Mouse (Mus musculus) midbrain, postnatal 0 days (tissue): ENCODE data around the gene Htra1. TPM values are rescaled to one million over a fixed set of nuclear protein-coding genes. Genes with fewer than 3 reads are reported as not detected.

ENCODE experiments used
- ATAC-seq: fragments of 200-750 bp; cut with Nextera tagmentation; 2 replicates; pipeline ENCODE4 v1.8.0; 2017; ENCODE audit warnings: moderate number of reproducible peaks, mild to moderate bottlenecking, moderate TSS enrichment, moderate library complexity; ENCODE audit not compliant: low FRiP score
- DNase-seq: peaks from one replicate; pipeline ENCODE4 v3.0.0-alpha.2; 2015; ENCODE audit warnings: low spot score
- H3K27ac ChIP-seq: fragments of 300-500 bp; sonication (generic); 2 replicates; pipeline ENCODE4 v1.5.1; 2014; ENCODE audit warnings: low read depth, mild to moderate bottlenecking, low read length, mixed read lengths
- H3K27me3 ChIP-seq: fragments of 300-500 bp; sonication (generic); 2 replicates; pipeline ENCODE4 v1.6.1; 2014; ENCODE audit warnings: low read length, control low read depth, mixed read lengths; ENCODE audit not compliant: insufficient read depth
- H3K36me3 ChIP-seq: fragments of 300-500 bp; sonication (generic); 2 replicates; pipeline ENCODE4 v1.6.1; 2014; ENCODE audit warnings: low read length, control low read depth, mixed read lengths; ENCODE audit not compliant: insufficient read depth
- H3K4me1 ChIP-seq: fragments of 300-500 bp; sonication (generic); 2 replicates; pipeline ENCODE4 v1.6.1; 2014; ENCODE audit warnings: mild to moderate bottlenecking, control low read depth, antibody characterized with exemption, low read length, mixed read lengths; ENCODE audit not compliant: insufficient read depth
- H3K4me2 ChIP-seq: fragments of 300-500 bp; sonication (generic); 2 replicates; pipeline ENCODE4 v1.6.1; 2014; ENCODE audit warnings: low read depth, mild to moderate bottlenecking, low read length, mixed read lengths; ENCODE audit not compliant: poor library complexity, severe bottlenecking
- H3K4me3 ChIP-seq: fragments of 300-500 bp; sonication (generic); 2 replicates; pipeline ENCODE4 v1.5.1; 2014; ENCODE audit warnings: low read depth, mild to moderate bottlenecking, low read length, moderate library complexity
- H3K9ac ChIP-seq: fragments of 300-500 bp; sonication (generic); replicated peaks from 2 replicates; pipeline ENCODE4 v1.6.1; 2014; ENCODE audit warnings: mild to moderate bottlenecking, low read length, moderate library complexity, mixed read lengths; ENCODE audit not compliant: poor library complexity, severe bottlenecking
- H3K9me3 ChIP-seq: fragments of 300-500 bp; sonication (generic); 2 replicates; pipeline ENCODE4 v1.6.1; 2016; ENCODE audit warnings: low read length, control low read depth
- CTCF ChIP-seq: IDR thresholded peaks from 2 replicates; pipeline ENCODE4 v1.5.1; 2016; ENCODE audit warnings: antibody characterized with exemption, mild to moderate bottlenecking
- WGBS: fragments of 180-500 bp; shearing (Covaris S2); extraction: QIAGEN DNeasy Blood & Tissue Kit; methylation state at CpG from one replicate; pipeline ENCODE4 v1.1.7; 2014; 5-methylcytosine and 5-hydroxymethylcytosine counted together
- polyA plus RNA-seq: library from polyadenylated mRNA; unstranded; fragments of >200 nt; fragmentation: Nextera tagmentation; extraction: Ambion mirVana; gene quantifications from 2 replicates; pipeline ENCODE4 v1.2.1, GENCODE M21; 2015
- total RNA-seq: library from RNA; depleted of rRNA; stranded (reverse); fragments of >200 nt; gene quantifications from 2 replicates; pipeline ENCODE4 v1.2.3, GENCODE M21; 2014

The Htra1 gene
- total and polyA plus RNA-seq, 2 experiments from 2014 or later, result 31.8 to 32.9 TPM

DNA sequence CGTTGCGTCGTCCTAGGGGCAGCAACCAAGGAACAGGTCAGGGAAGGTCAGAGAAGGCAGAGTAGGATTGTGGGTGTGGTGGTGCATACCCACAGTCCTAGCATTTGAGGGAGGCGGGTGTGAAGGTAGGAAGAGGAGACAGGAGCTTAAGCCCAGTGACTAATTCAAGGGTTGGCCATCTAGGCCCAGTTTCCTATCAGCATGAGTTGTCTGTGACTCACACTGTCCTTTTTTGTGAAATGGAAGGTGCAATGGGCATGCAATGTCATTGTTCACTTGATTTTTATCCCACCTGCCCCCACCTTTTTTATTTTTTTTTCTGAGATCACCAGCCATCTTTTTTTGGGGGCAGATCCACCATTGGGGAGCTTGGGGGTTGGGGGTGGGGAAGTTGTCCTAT, 29.5 kb downstream of the Htra1 start:
- Histone ChIP-seq H3K4me3 (no peak overlapping the region), H3K4me1 (no peaks in the 10 kb centered on the region), H3K36me3 (no peaks in the 10 kb centered on the region), H3K27ac (0 out of 2 replicates have a peak overlapping the region, but pooled peaks have one; percentile 18), H3K9me3 (no peaks in the 10 kb centered on the region), H3K4me2 (no peak overlapping the region), H3K9ac (no peak overlapping the region), H3K27me3 (no peaks in the 10 kb centered on the region)
- 89% methylated on average over 4 of the region's 4 CpGs for WGBS
- no peak for TF ChIP-seq CTCF
- no peak for DNase-seq
- ATAC-seq, result no peak

DNA sequence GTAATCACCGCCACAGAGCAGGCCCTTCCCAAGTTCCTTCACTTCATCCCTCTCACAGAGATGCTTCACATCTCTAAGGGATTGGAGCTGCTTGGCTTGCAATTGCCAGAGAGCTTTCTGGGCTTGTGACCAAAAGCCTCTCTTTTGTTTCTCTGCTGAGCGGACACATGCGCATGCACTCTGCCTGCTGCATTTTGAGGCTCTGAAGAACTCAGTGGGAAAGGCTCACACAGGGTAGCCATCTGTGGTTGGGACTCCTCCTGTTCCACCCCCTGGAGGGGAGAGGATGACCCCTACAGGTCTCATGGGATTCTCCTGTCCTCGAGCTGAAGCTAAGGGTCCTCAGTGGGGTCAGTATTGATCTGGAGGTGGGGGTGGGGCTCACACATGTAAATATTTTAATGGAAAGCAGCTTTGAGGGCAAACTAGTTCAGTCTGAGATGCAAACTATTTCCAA, 30.0 kb downstream of the Htra1 start:
- Histone ChIP-seq H3K27me3 (no peaks in the 10 kb centered on the region), H3K4me2 (no peak overlapping the region), H3K9ac (no peak overlapping the region), H3K36me3 (no peaks in the 10 kb centered on the region), H3K4me1 (no peaks in the 10 kb centered on the region), H3K9me3 (no peaks in the 10 kb centered on the region), H3K27ac (0 out of 2 replicates have a peak overlapping the region, but pooled peaks have one; percentile 18), H3K4me3 (no peak overlapping the region)
- TF ChIP-seq CTCF, result no peak
- WGBS, result 41% methylated on average over 4 of the region's 4 CpGs
- DNase-seq, result peak; percentile 87
- ATAC-seq, result peak; percentile 60

DNA sequence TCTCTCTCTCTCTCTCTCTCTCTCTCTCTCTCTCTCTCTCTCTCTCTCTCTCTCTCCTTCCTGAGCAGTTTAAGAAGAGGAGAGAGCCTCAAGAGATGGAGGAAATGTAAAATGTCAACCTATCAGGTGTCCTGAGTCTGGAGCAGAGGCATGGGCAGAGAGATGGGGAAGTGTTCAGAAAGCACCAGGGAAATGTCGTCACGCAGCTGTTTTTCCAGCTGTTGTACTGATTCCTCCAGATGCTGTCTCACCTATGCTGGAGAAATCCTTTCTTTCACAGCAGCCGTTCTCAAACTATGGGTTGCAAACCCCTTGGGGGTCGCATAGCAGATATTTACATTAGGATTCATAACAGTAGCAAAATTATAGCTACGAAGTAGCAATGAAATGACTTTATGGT, 30.5 kb downstream of the Htra1 start:
- ATAC-seq (no peak), DNase-seq (peak; percentile 21)
- Histone ChIP-seq H3K4me3 (no peak overlapping the region), H3K27ac (no peak overlapping the region), H3K4me2 (no peak overlapping the region), H3K27me3 (no peaks in the 10 kb centered on the region), H3K4me1 (no peaks in the 10 kb centered on the region), H3K9me3 (no peaks in the 10 kb centered on the region), H3K36me3 (no peaks in the 10 kb centered on the region), H3K9ac (no peak overlapping the region)
- WGBS, result 81% methylated on average over 5 of the region's 5 CpGs
- TF ChIP-seq CTCF, result no peak

DNA sequence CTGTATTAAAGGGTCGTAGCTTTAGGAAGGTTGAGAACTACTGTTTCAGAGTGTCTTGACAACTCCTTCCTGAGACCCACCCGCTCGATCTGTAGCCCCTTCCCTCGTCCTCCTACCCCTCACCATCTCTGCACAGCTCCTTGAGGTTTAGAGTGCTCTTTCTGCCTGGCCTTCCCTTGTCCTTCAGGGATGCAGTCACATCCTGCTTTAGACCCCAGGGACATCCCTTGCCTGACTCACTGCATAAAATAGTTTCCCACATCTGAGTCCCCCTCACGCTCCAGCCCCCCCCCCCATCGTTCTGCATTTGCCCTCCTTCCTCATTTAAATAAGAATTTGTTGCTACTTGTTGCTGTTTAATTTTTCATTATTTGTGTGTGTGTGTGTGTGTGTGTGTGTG, 31.0 kb downstream of the Htra1 start:
- WGBS, result 75% methylated on average over 6 of the region's 6 CpGs
- no peak for TF ChIP-seq CTCF
- H3K4me2 ChIP-seq, result no peak overlapping the region
- H3K4me3 ChIP-seq, result no peak overlapping the region
- DNase-seq, result no peak
- H3K9ac ChIP-seq, result no peak overlapping the region
- no peaks in the 10 kb centered on the region for H3K9me3 ChIP-seq
- no peaks in the 10 kb centered on the region for H3K4me1 ChIP-seq
- no peak for ATAC-seq
- H3K27ac ChIP-seq, result no peak overlapping the region
- no peaks in the 10 kb centered on the region for H3K36me3 ChIP-seq
- H3K27me3 ChIP-seq, result no peaks in the 10 kb centered on the region

DNA sequence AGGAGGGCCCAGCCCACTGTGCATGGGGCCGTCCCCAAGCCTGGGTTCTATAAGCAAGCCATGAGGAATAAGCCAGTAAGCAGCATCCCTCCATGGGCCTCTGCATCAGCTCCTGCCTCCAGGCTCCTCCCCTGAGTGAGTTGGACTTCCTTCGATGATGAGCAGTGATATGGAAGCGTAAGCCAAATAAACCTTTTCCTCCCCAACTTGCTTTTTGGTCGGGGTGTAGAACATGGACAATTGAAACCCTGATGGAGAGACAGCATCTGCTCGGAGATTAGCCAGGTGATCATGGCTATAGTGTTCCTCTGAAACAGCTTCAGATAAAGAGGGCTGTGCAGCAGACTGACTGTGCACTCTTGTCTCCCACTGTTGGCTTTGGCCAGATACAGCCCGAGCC, 32.0 kb downstream of the Htra1 start:
- Histone ChIP-seq H3K4me3 (no peak overlapping the region), H3K4me2 (no peak overlapping the region), H3K36me3 (no peaks in the 10 kb centered on the region), H3K4me1 (no peaks in the 10 kb centered on the region), H3K9ac (no peak overlapping the region), H3K27me3 (no peaks in the 10 kb centered on the region), H3K27ac (no peak overlapping the region), H3K9me3 (no peaks in the 10 kb centered on the region)
- no peak for ATAC-seq
- TF ChIP-seq CTCF, result no peak
- 92% methylated on average over 6 of the region's 6 CpGs for WGBS
- DNase-seq, result no peak

DNA sequence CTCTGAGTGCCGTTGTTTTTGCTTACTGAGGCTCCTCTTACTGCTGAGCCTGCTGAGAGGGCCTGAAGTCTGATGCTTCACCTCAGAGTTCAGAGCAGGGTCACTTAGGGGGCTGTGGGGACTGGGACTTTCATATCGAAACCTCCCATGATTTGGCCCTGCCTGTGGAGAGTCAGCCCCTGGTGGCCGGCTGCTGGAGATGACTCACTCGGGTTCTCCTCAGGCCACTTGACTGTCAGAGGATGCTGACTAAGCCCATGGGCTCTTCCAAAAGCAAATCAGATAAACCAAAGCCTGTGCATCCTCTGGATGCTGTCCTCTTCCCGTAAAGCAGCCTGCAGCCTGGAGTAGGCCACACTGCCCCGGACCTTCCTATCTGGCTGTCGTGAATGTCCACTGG, 32.6 kb downstream of the Htra1 start:
- 80% methylated on average over 7 of the region's 7 CpGs for WGBS
- DNase-seq, result no peak

More for the DNA sequence above, 32.6 kb downstream of the Htra1 start:
- Histone ChIP-seq H3K9me3 (no peaks in the 10 kb centered on the region), H3K4me3 (no peak overlapping the region), H3K9ac (no peak overlapping the region), H3K4me2 (no peak overlapping the region), H3K4me1 (no peaks in the 10 kb centered on the region), H3K27ac (no peak overlapping the region), H3K27me3 (no peaks in the 10 kb centered on the region), H3K36me3 (no peaks in the 10 kb centered on the region)
- TF ChIP-seq CTCF, result peak; percentile 18; the same call in 1 of the 2 replicates
- ATAC-seq, result no peak
